Mouse (Mus musculus) megakaryocyte-erythroid progenitor cell, adult 5-6 weeks (primary cell): ENCODE results near the gene Phlda1. TPM values are rescaled to one million over a fixed set of nuclear protein-coding genes. Genes with fewer than 3 reads are reported as not detected.
"Not testable (repeated sequence)": the region's sequence is repeated elsewhere in the genome, so short reads cannot be mapped to it uniquely, and the experiment has no call there.

ENCODE experiments used
- ATAC-seq: replicated peaks from 2 replicates; pipeline ENCODE4 v1.8.0; 2016; ENCODE audit warnings: mild to moderate bottlenecking, inconsistent platforms; ENCODE audit not compliant: severe bottlenecking, poor library complexity, low FRiP score, low TSS enrichment
- total RNA-seq, 2 experiments: library from RNA; stranded (forward) in 1 of 2; stranded (reverse) in 1 of 2; fragments of 200-1000, 215-1000 nt in 1 of 2; fragments of >200 nt in 1 of 2; fragmentation: Nextera tagmentation in 1 of 2; gene quantifications; 2 replicates each; pipeline ENCODE4 v1.2.3; 2014 to 2017

Gene Phlda1
- 0.31 TPM in 1 of 2 replicates, not detected in the other for total RNA-seq (2014; fragmentation: Nextera tagmentation)
- 1.5 and 5.7 TPM in 2 replicates for total RNA-seq (2017)

GRCm38 (mm10) chr10:111506101-111506925 is at the start of gene Phlda1:
Phlda1 (plus strand) TSS chr10:111506286.
- peak; percentile 83 for ATAC-seq

- no peak for ATAC-seq
Measured at GRCm38 (mm10) chr10:111458088-111458487, 48.0 kb upstream of the Phlda1 start.

- no peak for ATAC-seq
Measured at GRCm38 (mm10) chr10:111459040-111459439, 47.0 kb upstream of the Phlda1 start.

- ATAC-seq: no peak
Measured at GRCm38 (mm10) chr10:111459874-111460273, 46.2 kb upstream of the Phlda1 start.

GRCm38 (mm10) chr10:111460381-111460780 is 45.7 kb upstream of the Phlda1 start:
- no peak for ATAC-seq

- ATAC-seq: no peak
Measured at GRCm38 (mm10) chr10:111464833-111465232, 41.3 kb upstream of the Phlda1 start.

GRCm38 (mm10) chr10:111465409-111465808 is 40.7 kb upstream of the Phlda1 start:
- no peak for ATAC-seq

GRCm38 (mm10) chr10:111471166-111471565 is 34.9 kb upstream of the Phlda1 start:
- ATAC-seq: no peak

- ATAC-seq: peak; percentile 95
Measured at GRCm38 (mm10) chr10:111472686-111473510, 33.2 kb upstream of the Phlda1 start, which contains the start of gene Nap1l1. Nap1l1 (plus strand) TSS chr10:111473223.

- ATAC-seq: peak; percentile 38
Measured at GRCm38 (mm10) chr10:111473511-111474371, 32.3 kb upstream of the Phlda1 start.

- no peak for ATAC-seq
Measured at GRCm38 (mm10) chr10:111476301-111476700, 29.8 kb upstream of the Phlda1 start.

- no peak for ATAC-seq
Measured at GRCm38 (mm10) chr10:111476989-111477510, 29.0 kb upstream of the Phlda1 start.

GRCm38 (mm10) chr10:111479599-111479998 is 26.5 kb upstream of the Phlda1 start:
- ATAC-seq: no peak

GRCm38 (mm10) chr10:111482654-111483053 is 23.4 kb upstream of the Phlda1 start:
- no peak for ATAC-seq

GRCm38 (mm10) chr10:111484079-111484478 is 22.0 kb upstream of the Phlda1 start:
- no peak for ATAC-seq

- no peak for ATAC-seq
Measured at GRCm38 (mm10) chr10:111488793-111489192, 17.3 kb upstream of the Phlda1 start.

- not testable (repeated sequence) for ATAC-seq
Measured at GRCm38 (mm10) chr10:111490079-111490478, 16.0 kb upstream of the Phlda1 start.

GRCm38 (mm10) chr10:111495888-111496287 is 10.2 kb upstream of the Phlda1 start:
- ATAC-seq: no peak

GRCm38 (mm10) chr10:111499892-111500291 is 6.2 kb upstream of the Phlda1 start:
- no peak for ATAC-seq
